In the genomic region with DNA sequence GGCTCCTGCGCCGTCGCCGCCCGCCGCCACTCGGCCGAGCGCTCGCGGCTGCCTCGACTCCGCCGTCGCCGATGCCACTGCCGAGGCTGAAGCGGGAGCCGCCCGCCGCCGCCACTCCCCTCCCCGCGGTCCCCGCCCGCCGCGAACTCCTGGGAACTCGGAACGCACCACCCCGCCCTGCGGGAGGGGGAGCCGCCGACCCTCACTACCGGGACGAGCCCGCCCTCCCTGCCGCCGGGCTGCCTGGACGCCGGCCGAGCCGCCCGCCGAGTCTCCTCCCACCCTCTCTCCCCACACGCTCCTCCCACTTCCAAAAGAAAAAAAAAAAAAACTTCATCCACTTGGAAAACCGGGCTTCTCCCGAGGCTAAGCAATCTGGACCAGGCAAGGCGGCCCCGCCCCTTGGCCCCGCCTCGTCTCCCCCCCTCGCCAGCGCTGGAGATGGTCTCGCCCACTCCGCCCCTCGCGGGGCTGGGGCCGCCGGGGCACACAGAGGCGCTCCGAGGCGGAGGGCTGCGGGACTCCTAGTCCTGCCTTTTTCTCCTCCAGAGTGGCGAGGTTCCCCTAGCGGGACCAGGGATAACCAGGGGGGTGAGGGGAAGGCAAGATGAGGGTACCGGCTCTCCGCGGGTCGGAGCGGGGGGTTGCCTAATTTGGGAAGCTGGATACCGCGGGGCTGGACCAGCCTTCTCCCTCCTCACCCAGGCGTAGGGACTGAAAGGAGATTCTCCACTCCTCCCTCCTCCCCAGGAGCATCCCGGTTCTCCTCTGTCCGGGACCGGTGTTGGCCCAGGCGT, we compare ENCODE assay signal across 8 mouse cellular contexts. TPM values are rescaled to one million over a fixed set of nuclear protein-coding genes. Genes with fewer than 3 reads are reported as not detected.
DNase-seq lines count a peak whose midpoint lies in the region; TF ChIP-seq lines count a peak whose summit lies in the region.

No protein-coding gene starts in this region.

- H3K27ac ChIP-seq in hindbrain, embryonic 10.5 days, result peak overlapping the region; percentile 98

- WGBS in hindbrain, embryonic 10.5 days, result under 1% methylated on average over 76 of the region's 78 CpGs
- under 1% methylated on average over 64 of the region's 78 CpGs for WGBS in lung, adult 2 months

- no peaks in the 10 kb centered on the region for H3K9me3 ChIP-seq in hindbrain, embryonic 10.5 days

- peaks cover 6% of the 10 kb centered on the region; the same call in 1 of the 2 replicates for H3K27me3 ChIP-seq in hindbrain, embryonic 10.5 days (ENCODE audit: insufficient read depth, poor library complexity, severe bottlenecking)

- DNase-seq in Muller cell, postnatal 12 days (ENCODE audit: inconsistent ontology term), result peak; percentile 99
- DNase-seq in cerebellum, adult 8-10 months, result peak; percentile 94
- DNase-seq in frontal cortex, adult 2 months (ENCODE audit: extremely low spot score in 1 of 2, low spot score in 1 of 2), result peak; percentile 74 to 93
- DNase-seq in hindbrain, embryonic 10.5 days (ENCODE audit: low spot score), result peak; percentile 95
- peak; percentile 80 to 90 for DNase-seq in layer of hippocampus, adult 8-10 months (ENCODE audit: low spot score in 2 of 2)
- DNase-seq in lung, adult 2 months, result peak; percentile 92
- DNase-seq in ovary, postnatal 10 days (ENCODE audit: low spot score), result peak; percentile 86
- peak; percentile 76 to 83 for DNase-seq in thymus, postnatal 10 days (ENCODE audit: low spot score in 2 of 2)

- peaks cover 29% of the 10 kb centered on the region for H3K4me1 ChIP-seq in hindbrain, embryonic 10.5 days (replicated peaks)
- peaks cover 2% of the 10 kb centered on the region; the same call in 1 of the 2 replicates for H3K4me1 ChIP-seq in lung, adult 2 months (ENCODE audit: control insufficient read depth, insufficient read depth, low read length)

- peak; percentile 89 for TF ChIP-seq POLR2A in lung, adult 2 months (IDR thresholded peaks at IDR 0.05; ENCODE audit: borderline replicate concordance, extremely low read depth, low read depth, low read length)

- peak overlapping the region; percentile 91 for H3K4me3 ChIP-seq in hindbrain, embryonic 10.5 days
- H3K4me3 ChIP-seq in lung, adult 2 months (replicated peaks; ENCODE audit: extremely low read depth, low read depth, low read length), result peak overlapping the region; percentile 93

- TF ChIP-seq CTCF in lung, adult 2 months (IDR thresholded peaks at IDR 0.05; ENCODE audit: insufficient read depth, low read length), result no peak

- H3K36me3 ChIP-seq in hindbrain, embryonic 10.5 days, result peaks cover 1% of the 10 kb centered on the region

RNA-seq across cellular contexts. Expression of a gene that starts 1.2 kb away (rescaled TPM):
- 22.6 and 23.2 TPM in 2 replicates for polyA plus RNA-seq in frontal cortex, adult 2 months (2012; rRNA removed)
- 38.8 and 43.3 TPM in 2 replicates for polyA plus RNA-seq in hindbrain, embryonic 10.5 days (2016; fragmentation: Nextera tagmentation; extraction: Ambion mirVana)
- total RNA-seq in layer of hippocampus, adult 8-10 months (2022), result 10 to 100 TPM; 43.5 to 59.5 (median 55.4) TPM
- polyA plus RNA-seq in lung, adult 2 months (2012; rRNA removed), result 14.7 and 22.3 TPM in 2 replicates

Comparison
In these comparisons a context has a peak if more than half of its experiments do, and no peak if none do; other contexts are left out.
1. Peak in every context shown above with its lines: DNase-seq, H3K4me3 ChIP-seq and H3K27ac ChIP-seq.